Mouse (Mus musculus): ENCODE measurements at regions not wholly inside any gene's neighbourhood (a gene's known extent, or its start where the extent isn't known, plus 50 kb on each side); places are given as distances from the start of the nearest gene placed in this dataset.

DNA sequence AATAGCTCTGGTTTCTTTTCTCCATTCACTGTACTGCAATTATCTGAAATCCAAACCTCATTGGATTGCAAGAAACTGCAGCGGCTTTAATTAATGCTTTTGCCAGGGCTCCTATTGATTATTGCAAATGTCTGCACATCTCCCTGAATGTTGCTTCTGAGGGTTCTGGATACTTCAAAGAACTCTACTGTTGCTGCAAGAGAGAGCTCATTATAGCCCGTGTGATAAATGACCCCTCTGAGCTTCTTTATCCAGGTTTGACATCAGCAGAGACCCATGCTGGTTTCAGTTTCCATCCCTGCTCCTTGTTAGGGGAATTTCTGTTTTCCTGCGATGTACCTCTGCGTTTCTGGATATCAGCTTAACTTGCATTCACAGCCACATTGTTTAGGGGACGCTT, 78.4 kb upstream of the Nav3 start:
- no peak for DNase-seq (ENCODE audit: low spot score)

DNA sequence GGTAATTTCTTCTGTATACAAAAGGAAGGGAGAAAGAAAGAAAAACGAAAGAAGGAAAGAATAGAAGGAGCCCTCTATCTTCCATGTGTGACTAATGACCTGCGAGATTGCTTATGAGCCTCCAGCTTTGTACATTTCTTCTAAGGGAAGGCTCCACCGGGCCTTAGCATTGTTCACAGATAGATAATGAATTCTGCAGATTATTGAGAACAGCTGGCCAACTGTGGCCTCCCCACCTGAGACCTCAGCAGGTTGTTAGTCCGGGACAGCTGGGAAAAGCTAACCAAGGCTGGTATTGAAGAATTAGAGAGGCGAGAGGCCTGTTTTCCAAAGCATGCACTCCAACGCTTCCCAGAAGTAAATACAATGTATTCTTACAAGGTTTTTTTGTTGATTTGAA, 86.7 kb upstream of the Nav3 start:
- DNase-seq (ENCODE audit: low spot score) = no peak

DNA sequence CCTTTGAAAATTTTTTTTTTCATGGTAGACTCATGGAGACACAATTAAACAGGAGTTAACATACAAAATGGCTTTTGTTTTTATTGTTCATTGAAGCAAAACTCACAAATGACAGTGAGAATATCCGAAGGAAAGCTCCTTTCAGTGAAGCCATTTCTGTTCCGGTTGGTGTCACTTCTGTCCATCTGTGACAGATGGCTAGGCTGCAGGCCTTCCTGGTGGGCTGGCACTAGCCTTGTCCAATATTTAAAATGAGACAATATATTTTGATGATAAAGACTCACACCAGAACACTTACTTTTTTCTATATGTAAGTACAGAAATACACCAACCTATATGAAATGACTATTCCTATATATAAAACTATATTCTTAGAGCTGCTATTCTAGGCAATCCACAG, 92.4 kb upstream of the Nav3 start:
- no peak for DNase-seq (ENCODE audit: low spot score)

DNA sequence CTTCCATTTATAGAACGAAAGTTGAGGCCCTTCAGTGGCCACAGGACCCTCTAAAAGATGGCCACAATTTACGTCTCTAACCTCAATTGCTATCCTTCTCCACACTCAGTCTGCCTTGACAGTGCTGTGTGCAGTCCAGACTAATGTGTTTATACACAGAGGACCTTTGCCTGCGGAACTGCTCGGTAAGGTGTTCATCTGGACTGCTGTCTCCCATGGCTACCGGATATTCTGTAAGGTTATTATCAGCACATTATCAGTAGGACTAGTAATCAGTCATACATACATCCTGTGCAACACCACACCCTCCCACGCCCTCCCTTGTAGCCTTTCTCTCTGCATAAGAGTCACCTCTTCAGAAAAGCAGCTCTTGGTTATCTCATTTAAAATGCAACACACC, 98.0 kb upstream of the Nav3 start:
- no peak for DNase-seq (ENCODE audit: low spot score)

DNA sequence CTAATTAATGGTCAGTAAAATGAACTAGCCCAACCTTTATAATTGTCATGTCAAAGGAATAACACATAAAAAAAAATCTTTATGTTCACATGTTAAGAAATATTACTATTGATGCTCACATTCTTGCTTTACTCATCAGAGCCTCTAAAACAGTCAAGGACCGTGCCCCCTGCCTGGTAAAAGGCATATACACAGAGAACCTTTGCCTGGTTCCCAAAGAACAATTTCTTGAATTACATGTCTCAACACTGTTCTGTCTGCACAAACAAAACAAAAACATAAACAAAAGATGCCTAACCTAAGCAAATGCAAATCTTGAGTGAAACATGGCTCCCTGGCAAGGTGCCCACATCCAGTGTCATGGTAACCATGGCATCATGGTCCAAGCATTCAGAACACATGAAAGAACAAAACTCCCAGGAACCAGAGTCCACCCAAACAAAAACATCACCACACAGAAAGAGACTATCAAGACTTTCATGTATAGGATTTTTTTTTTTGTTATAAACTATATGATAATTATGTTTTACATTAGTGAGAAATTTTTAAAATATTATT, 100.4 kb upstream of the Nav3 start:
- no peak for DNase-seq (ENCODE audit: low spot score)

DNA sequence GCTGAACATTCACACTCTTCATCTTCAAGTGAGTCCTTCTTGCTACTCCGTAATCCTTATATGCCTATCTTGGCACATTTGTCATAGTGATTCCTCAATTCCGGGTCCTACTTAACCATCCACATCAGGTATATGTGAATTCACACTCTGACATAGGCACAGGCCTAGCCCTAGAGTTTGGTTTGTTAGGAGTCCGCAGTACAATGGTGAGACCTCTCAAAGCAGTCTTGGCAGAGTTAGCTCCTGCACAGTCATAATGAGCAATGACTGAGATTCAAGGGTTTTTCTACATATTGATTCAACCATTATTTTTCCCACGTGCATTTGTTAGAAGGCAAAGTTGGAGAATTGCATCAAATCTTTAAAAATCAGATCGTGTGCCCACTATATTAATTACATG, 107.1 kb upstream of the Nav3 start:
- no peak for DNase-seq (ENCODE audit: low spot score)

DNA sequence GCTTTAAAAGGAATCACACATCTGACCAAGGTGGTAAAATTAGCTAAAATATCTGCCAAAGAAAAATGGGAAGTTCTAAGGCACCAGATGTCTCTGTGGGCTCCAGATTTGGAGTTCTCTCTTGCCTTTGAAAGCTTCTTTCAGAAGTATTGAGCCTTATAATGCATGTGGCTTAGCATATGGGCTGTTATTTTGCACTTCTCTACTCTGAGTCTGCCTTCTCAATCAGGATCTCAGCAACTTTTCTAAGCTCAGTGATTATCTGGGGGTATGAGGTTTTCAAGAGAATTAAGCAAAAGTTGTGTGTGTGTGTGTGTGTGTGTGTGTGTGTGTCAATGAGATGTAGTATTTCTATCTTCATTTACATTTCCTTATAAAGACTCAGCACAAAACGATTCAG, 107.6 kb upstream of the Nav3 start:
- no peak for DNase-seq (ENCODE audit: low spot score)

DNA sequence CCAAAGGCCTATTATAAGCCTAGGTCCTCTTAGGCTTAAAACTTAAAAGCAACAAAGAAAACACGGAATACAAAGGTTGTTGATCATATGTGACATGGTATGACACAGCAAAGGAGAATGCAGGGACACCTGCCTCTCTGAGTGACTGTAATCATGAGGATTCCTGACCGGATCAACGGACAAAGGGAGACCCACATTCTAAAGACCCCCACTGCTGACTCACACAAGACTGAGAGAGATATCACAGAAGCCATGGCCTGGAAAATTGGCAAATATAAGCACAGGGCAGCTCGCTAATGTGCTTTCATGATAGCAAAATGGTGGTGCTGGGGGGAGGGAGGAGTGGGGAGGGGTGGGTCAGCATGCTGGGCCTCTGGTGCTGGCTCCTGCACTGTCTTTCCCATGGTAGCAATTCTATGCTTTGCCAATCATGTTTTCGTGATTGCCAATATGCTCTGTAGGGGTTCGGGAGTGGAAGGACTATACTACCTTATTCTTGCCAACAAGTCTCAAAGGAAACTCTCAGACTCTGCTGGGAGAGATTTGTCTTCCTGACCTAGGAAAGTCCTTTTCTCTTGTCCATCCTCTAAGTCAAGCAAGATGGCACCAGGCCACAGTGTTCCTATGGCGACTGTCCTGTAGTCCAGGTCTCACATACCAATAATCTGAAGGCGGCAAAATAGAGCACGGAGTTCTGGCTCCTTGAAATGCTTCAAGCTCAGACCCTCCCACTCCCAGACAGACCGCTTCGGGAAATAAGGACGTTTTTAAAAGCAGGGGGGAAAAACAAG, 110.5 kb upstream of the Nav3 start:
- DNase-seq (ENCODE audit: low spot score) = no peak

DNA sequence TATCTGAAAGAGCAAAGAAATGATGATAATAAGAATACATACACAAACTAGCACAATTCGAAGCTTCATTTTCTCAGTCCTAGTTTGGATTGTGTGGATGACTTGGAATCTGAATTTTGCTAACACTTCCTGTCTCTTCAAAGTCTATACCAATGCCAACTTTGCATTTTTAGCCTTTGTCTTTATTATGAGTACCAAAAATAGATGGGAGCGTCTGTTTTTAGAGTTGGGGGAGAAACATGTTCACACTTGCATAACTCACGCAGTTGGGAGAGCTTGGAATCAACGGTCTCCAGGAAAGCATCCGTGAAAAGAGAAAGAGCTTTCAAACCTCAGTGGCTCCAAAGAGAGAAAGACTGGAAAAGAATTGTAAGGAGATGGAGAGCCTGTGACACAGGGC, 114.5 kb upstream of the Nav3 start:
- no peak for DNase-seq (ENCODE audit: low spot score)

DNA sequence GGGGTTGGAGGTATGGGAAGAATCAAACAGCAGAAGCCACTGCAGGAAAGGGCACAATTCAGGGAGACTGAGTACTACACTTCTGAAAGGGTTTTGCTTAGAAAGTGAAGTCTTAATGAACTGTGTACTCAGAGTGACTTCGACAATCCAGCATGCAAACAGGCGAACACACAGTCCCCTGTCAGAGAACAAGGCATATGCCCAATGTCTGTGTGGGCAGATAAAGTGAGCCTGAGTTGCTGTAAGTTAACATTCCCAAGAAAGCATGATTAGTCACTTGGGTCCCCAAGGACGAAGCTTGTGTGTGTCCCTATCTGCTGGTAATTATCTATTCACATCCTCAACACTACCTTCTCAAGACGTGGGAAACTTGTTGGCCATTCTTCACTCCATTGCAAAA, 115.2 kb upstream of the Nav3 start:
- DNase-seq (ENCODE audit: low spot score) = no peak

DNA sequence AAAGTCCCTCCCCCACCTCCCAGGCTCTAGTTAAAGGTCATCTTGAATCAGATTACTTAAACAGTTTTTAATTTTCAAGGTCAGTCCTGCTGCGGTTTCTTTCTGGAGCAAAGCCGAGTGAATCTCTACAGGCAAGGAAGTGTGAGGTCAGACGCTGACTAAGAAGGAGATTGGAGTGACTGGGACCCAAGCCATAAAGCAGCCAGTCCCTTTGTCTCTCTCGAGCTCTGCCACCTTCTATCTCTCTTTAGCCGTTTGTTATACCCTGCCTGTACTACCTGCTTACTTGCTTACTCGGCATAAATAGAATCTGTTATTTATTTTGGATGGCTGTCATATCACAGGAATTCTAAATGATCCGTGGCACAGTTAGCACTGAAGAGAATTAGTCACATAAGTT, 117.5 kb upstream of the Nav3 start:
- DNase-seq (ENCODE audit: low spot score) = no peak

DNA sequence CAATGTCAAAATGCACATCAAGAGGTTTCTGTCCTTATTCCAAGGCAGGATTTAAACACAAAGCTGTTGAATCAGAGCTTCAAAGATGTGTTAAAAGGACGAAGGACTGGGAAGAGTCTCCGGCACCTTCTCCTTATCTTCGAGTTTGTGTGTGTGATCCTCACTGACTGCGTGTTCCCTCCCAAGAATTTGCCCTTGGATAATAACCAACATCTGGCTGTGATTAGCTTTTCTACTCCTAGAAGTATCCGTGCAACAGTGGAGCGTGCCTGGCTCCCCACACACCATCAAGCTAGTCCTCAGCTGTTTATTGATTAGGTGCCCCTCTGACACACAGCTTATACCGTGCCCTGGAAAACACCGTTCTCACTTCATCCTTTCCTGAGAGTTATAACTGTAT, 130.0 kb upstream of the Nav3 start:
- DNase-seq (ENCODE audit: low spot score) = no peak

DNA sequence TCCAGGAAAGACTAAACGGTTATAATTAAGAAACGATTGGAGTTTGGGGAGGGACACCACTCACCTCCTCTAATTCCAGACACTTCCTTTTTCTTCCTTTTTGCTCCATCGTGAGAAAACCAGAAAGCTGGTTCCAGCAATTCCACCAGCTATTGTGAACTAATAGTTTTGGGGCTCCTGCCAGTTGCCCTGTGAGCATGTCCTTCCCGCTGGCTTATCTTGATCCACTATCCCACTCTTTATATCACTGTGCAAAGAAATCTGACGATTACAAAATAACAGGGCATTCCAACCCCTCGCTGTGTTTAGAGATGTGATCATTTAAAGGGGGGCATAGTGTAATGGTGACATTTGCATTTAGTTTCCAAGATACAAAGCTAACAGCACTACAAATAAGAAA, 130.5 kb upstream of the Nav3 start:
- DNase-seq (ENCODE audit: low spot score) = no peak

DNA sequence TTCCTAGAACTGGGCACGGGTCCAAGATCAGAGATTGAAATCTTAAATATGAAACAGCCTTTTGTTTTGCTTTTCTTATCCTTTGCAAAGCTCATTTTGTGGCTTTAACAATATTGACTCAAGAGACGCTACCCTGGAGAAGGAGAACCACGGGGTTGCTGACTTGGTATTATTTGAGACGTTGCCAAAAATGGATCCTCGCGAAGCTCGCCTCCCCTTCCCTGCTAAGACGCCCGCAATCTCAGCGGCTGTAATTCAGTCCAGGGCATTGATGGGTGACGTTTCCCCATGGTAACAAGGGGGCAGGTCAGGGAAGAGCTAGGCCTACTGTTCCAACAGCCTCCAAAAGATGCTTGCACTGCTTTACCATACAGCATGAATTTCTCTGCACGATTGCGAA, 131.5 kb upstream of the Nav3 start:
- no peak for DNase-seq (ENCODE audit: low spot score)

DNA sequence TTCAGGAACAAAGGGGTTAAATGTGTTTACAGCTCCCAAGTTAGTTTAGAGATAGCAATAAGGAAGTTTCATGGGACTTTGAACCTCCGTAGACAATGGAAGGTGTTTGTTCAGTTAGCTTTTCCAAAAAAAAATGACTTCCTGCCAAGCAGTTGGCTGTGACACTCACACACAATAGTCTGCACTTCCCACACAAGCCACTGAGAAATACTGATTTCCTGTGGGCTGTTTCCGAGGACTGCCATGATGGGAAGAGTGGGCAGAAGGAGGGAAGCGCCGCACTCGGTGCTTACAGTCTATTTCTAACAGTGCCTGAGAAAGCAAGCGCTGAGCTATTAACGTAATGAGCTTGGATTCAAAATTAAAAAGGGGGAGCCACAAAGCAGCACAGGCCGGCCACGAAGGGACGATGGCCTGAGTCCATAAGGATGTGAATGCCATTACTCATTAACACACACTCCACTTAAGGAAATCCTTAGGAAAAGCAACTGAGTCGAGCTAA, 144.4 kb upstream of the Nav3 start:
- DNase-seq (ENCODE audit: low spot score) = no peak

DNA sequence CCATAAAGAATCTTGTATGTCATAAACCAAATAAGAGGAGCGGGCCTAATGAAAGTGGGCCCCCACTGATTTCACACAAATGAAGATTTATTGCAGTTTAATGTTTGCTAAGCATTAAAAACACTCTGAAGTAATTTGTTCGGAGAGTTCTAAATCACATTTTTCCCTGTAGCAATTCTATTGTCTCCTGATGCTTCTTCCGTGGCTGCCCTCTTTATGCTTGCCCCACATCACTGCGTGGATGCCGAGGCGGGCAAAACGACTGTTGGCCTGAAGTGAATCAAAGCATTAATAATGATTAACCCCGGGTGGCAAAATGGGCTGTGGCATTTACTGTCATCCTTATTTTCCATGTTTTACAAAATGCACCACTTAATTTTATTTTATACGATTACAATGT, 134.9 kb upstream of the E2f7 start:
- no peak for DNase-seq (ENCODE audit: low spot score)

DNA sequence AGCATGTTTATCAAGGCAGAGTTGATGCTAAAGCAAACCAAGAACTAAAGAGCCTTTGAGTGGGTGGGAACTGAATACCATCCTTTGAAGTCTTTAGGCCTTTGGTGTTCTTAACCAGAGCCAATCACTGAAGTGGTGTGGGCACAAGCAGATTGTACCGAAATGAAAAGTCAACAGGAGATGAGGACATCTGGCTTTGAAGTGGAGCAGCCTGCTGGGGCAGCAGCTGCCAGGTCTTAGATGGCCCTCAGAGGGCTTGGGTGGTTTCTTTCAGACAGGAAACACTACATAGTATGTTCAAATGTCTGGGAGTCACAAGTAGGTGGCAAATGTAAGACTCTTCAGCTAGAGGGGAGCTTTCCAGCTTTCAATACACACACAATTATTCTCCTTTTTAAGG, 128.2 kb upstream of the E2f7 start:
- DNase-seq (ENCODE audit: low spot score) = no peak

DNA sequence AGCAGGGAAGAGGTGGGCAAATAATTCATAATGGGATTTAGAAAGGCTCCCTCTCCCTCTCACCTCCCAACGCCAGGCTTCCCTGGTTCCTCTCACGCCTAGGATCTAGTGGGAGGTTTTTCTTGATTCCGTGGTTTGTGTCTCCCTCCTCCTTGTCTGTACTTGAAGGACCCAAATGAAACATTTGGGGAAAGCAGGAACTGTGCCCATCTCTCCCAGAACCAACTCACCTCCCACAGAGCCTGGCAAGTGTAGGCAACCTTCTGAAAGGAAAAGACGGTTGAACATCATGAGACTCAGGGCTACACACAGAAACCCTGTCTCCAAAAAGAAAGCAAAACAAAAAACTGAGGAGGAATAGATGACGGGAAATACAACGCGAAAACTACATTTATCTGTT, 126.0 kb upstream of the E2f7 start:
- DNase-seq (ENCODE audit: low spot score) = no peak

DNA sequence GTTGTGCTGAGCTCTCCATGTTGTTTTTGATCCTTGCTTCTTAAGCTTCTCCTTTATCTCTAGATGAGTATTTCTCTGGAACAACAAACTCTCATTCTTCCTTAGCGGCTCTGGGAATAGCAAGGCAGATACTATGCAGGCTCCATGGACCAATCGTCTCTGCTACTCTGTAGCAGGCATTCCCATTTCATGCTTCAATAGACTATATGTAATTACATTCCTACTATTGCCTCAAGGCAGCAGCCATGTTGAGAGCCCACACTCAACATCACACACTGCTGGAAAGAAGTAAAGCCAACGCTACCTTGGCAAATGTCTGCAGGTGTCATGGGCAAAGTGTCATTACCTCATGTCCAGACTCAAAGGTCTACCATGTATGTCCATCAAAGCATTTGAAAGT, 119.6 kb upstream of the E2f7 start:
- no peak for DNase-seq (ENCODE audit: low spot score)

DNA sequence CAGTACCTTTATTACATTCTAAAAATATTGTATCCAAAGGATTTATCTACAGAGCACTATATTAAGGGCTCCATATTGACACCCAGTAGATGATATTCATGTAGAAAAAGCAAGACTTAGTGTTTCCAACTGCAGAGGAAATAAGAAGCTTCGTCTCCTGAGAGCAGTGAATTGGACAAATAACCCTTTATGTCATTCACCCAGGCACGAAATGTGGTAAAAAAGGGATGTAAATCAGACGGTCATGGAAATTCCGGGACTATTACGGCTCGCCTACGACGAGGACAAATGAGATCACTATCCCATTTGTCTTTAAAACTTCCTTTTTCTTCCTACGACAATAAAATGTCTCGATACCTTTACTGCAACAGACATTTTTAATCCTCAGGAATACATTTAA, 104.8 kb upstream of the E2f7 start:
- DNase-seq (ENCODE audit: low spot score) = no peak

DNA sequence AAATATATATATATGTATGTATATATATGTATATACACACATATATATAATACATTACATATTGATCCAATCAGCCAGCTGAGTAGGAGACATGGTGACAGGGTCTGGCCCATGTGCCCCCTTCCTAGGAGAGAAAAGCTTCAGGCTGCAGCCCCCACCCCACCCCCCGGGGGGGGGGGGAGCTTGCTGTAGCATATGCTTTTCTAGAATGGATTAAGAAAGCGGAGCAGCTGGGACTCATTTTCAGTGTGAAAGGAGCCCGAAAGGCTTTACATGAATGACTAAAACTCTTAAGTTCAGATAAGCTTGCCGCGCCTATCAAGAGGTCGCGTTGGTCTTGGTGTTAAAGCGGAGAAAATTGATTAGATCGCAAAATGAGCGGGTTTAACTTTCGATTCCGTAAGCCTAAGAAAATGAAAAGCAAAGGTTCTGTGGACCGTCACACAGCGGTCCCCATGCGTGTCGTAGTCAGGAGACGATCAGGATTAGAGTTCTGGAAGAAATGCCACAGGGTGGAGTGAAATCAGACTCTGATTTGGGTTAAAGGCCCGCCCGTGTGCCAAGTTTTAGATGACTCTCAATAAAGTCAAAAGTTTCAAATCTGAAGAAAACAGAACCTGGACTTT, 103.1 kb upstream of the E2f7 start:
- no peak for DNase-seq (ENCODE audit: low spot score)

DNA sequence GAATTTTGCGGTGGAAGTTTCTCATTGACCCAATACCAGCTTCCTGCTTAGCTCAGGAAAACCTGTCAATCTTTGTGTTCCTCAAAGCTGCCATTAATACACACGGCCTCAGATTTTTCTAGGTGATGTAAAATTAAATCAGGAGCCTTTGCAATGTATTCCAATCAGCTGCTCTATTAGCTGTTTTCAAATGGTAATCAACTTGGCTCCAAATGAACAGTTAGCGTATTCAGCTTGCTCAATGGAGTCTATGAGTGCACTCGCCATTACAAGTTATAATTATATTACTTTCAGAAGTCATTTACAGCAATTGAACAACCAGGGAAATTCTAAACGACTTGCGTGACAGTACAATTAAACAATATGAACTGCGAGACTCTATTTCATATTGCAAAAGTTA, 97.6 kb upstream of the E2f7 start:
- no peak for DNase-seq (ENCODE audit: low spot score)

DNA sequence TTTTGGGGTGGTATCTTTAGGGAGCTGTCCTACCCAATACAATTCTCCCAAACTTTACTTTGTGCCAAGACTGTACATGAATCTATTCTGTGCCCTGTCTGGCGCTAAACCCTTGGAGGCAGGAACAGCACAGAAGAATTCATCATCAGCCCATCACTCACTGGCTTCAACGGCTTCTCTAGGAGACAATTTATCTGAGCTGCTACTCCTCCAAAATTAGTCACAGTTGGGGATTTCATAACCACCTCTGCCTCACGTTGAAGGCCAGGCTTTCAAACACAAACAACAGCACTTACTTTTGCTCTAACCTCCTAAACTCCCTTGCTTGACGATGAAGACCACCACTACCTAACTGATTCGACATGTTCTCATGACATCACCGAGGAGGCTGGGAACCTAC, 95.1 kb upstream of the E2f7 start:
- no peak for DNase-seq (ENCODE audit: low spot score)

DNA sequence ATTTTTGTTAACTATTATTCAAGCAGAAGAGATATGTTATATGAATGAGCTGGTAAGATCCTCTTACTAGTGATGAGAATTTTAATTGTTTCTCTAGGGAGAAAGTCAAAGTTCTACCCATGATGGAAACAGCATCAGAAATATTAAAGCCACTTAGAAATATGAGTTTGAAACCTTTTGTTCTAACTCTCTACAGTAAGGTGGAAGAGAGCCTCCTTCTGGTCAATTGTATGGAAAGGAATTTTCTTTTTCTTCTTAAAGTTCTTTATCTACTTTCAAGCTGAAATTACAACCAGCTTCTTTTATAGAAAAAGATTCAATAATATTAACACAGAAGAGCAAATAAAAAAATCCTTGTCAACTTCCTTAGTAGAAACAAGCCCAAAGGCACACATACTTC, 94.4 kb upstream of the E2f7 start:
- DNase-seq (ENCODE audit: low spot score) = no peak
